Mouse (Mus musculus) CH12.LX (cell line): Measurements from ENCODE around the gene Afap1. TPM values are rescaled to one million over a fixed set of nuclear protein-coding genes. Genes with fewer than 3 reads are reported as not detected.

ENCODE experiments used
- DNase-seq: peaks from one replicate; pipeline ENCODE4 v3.0.0-alpha.2; 2013; ENCODE audit errors: extremely low read depth
- H3K27ac ChIP-seq: 2 replicates; pipeline ENCODE4 v1.5.1; 2012; ENCODE audit warnings: low read depth, mild to moderate bottlenecking, control low read depth, moderate library complexity; ENCODE audit not compliant: insufficient read depth
- H3K27me3 ChIP-seq: replicated peaks from 2 replicates; pipeline ENCODE3; 2012; ENCODE audit warnings: inconsistent platforms
- H3K36me3 ChIP-seq, 2 experiments: replicated peaks in 1 of 2; 2 replicates each; pipeline versions ENCODE3 to v1.6.1; 2012; ENCODE audit warnings: inconsistent platforms in 1 of 2, low read length in 1 of 2, mild to moderate bottlenecking in 1 of 2, mixed read lengths in 1 of 2, moderate library complexity in 1 of 2; ENCODE audit not compliant: control insufficient read depth in 1 of 2, insufficient read depth in 1 of 2
- H3K4me1 ChIP-seq, 2 experiments: 2 replicates each; pipeline ENCODE4 v1.6.1; 2012; ENCODE audit warnings: inconsistent platforms in 1 of 2, moderate library complexity in 1 of 2; ENCODE audit not compliant: insufficient read depth in 2 of 2, control insufficient read depth in 1 of 2
- H3K4me2 ChIP-seq: 2 replicates; pipeline ENCODE4 v1.6.1; 2012; ENCODE audit warnings: low read depth, mild to moderate bottlenecking, control low read depth; ENCODE audit not compliant: poor library complexity, insufficient read depth, severe bottlenecking
- H3K4me3 ChIP-seq, 3 experiments: fragments of 150-350 bp in 1 of 3; sonication (generic) in 1 of 3; replicated peaks in 1 of 3; 2 replicates each; pipeline versions ENCODE3 to v1.5.1; 2011 to 2012; ENCODE audit warnings: low read depth in 2 of 3, low read length in 2 of 3, mild to moderate bottlenecking in 2 of 3, moderate library complexity in 2 of 3, control low read depth in 1 of 3, improper control_type of control experiment in 1 of 3, inconsistent platforms in 1 of 3, mixed read lengths in 1 of 3; ENCODE audit not compliant: poor library complexity in 1 of 3
- H3K79me2 ChIP-seq: replicated peaks from 2 replicates; pipeline ENCODE4 v1.6.1; 2012; ENCODE audit warnings: mild to moderate bottlenecking, moderate library complexity; ENCODE audit not compliant: control insufficient read depth, poor library complexity, insufficient read depth, severe bottlenecking; ENCODE audit errors: extremely low read depth
- H3K9ac ChIP-seq: 2 replicates; pipeline ENCODE4 v1.6.1; 2012; ENCODE audit warnings: low read depth, mild to moderate bottlenecking, control low read depth, moderate library complexity; ENCODE audit not compliant: insufficient read depth
- H3K9me3 ChIP-seq: replicated peaks from 2 replicates; pipeline ENCODE3; 2012; ENCODE audit warnings: low read length, inconsistent platforms, mixed read lengths
- CHD2 ChIP-seq: IDR thresholded peaks from 2 replicates; pipeline ENCODE4 v1.6.1; 2011; ENCODE audit warnings: low read length, improper control_type of control experiment
- CTCF ChIP-seq, 2 experiments: IDR thresholded peaks in 1 of 2; conservative IDR thresholded peaks in 1 of 2; 2 replicates each; pipeline ENCODE4 v1.5.1; 2011 to 2012; ENCODE audit warnings: low read depth in 2 of 2, low read length in 2 of 2, improper control_type of control experiment in 1 of 2, inconsistent platforms in 1 of 2, mild to moderate bottlenecking in 1 of 2, moderate library complexity in 1 of 2
- ELF1 ChIP-seq: IDR thresholded peaks from 2 replicates; pipeline ENCODE4 v1.6.1; 2014; ENCODE audit warnings: low read depth, mild to moderate bottlenecking, inconsistent platforms, low read length, improper control_type of control experiment
- GABPA ChIP-seq: IDR thresholded peaks from 2 replicates; pipeline ENCODE4 v1.6.1; 2012; ENCODE audit warnings: low read depth, low read length, improper control_type of control experiment, inconsistent platforms; ENCODE audit not compliant: insufficient replicate concordance
- IRF4 ChIP-seq: IDR thresholded peaks from 2 replicates; pipeline ENCODE4 v1.6.1; 2014; ENCODE audit warnings: low read depth, mild to moderate bottlenecking, inconsistent platforms, low read length, improper control_type of control experiment
- JUND ChIP-seq: conservative IDR thresholded peaks from 2 replicates; pipeline ENCODE4 v1.6.1; 2011; ENCODE audit warnings: low read depth, low read length, improper control_type of control experiment
- KAT2A ChIP-seq: IDR thresholded peaks from 2 replicates; pipeline ENCODE4 v1.6.1; 2012; ENCODE audit warnings: low read length, improper control_type of control experiment, inconsistent platforms; ENCODE audit not compliant: insufficient replicate concordance
- MAZ ChIP-seq: IDR thresholded peaks from 2 replicates; pipeline ENCODE4 v1.6.1; 2012; ENCODE audit warnings: low read depth, mild to moderate bottlenecking, inconsistent platforms, low read length, improper control_type of control experiment, moderate library complexity
- MXI1 ChIP-seq: IDR thresholded peaks from 2 replicates; pipeline ENCODE4 v1.6.1; 2011; ENCODE audit warnings: mild to moderate bottlenecking, low read depth, low read length, improper control_type of control experiment
- NELFE ChIP-seq: IDR thresholded peaks from 2 replicates; pipeline ENCODE4 v1.6.1; 2011; ENCODE audit warnings: low read depth, low read length, improper control_type of control experiment
- NRF1 ChIP-seq: IDR thresholded peaks from 2 replicates; pipeline ENCODE4 v1.6.1; 2014; ENCODE audit warnings: low read depth, mild to moderate bottlenecking, inconsistent platforms, low read length, improper control_type of control experiment, moderate library complexity
- POLR2A ChIP-seq: IDR thresholded peaks from 2 replicates; pipeline ENCODE4 v1.6.1; 2011; ENCODE audit warnings: low read depth, mild to moderate bottlenecking, improper control_type of control experiment, low read length
- RCOR1 ChIP-seq: conservative IDR thresholded peaks from 2 replicates; pipeline ENCODE4 v1.6.1; 2012; ENCODE audit warnings: low read depth, mild to moderate bottlenecking, inconsistent platforms, low read length, improper control_type of control experiment
- SMC3 ChIP-seq: IDR thresholded peaks from 2 replicates; pipeline ENCODE4 v1.6.1; 2011; ENCODE audit warnings: low read depth, low read length, improper control_type of control experiment
- TCF12 ChIP-seq: IDR thresholded peaks from 2 replicates; pipeline ENCODE4 v1.6.1; 2014; ENCODE audit warnings: low read depth, mild to moderate bottlenecking, inconsistent platforms, low read length, improper control_type of control experiment
- USF2 ChIP-seq: conservative IDR thresholded peaks from 2 replicates; pipeline ENCODE4 v1.6.1; 2011; ENCODE audit warnings: low read depth, low read length, improper control_type of control experiment
- ZKSCAN1 ChIP-seq: IDR thresholded peaks from 2 replicates; pipeline ENCODE4 v1.6.1; 2012; ENCODE audit warnings: low read depth, inconsistent platforms, low read length, improper control_type of control experiment, borderline replicate concordance
- ZNF384 ChIP-seq: IDR thresholded peaks from 2 replicates; pipeline ENCODE4 v1.6.1; 2012; ENCODE audit warnings: low read depth, low read length, improper control_type of control experiment, inconsistent platforms
- dilution Hi-C: fragments of 300-500 bp; cut with MboI; formaldehyde crosslinking; loops from 2 replicates; pipeline ENCODE4 v1.14.3; 2020; ENCODE audit warnings: low sequenced_read_pairs; ENCODE audit not compliant: extremely low pct_unique_long_range_greater_than_20kb, extremely low pct_ligation_motif_present
- in situ Hi-C: fragments of 300-500 bp; cut with MboI; formaldehyde crosslinking; loops from 3 replicates; pipeline ENCODE4 v1.14.3; 2019; ENCODE audit warnings: low sequenced_read_pairs, low pct_ligation_motif_present, low pct_unique_long_range_greater_than_20kb, mixed read lengths
- polyA plus RNA-seq: library from polyadenylated mRNA; unstranded; fragments of >175 nt; gene quantifications from 2 replicates; pipeline ENCODE4 v1.2.1, GENCODE M21; 2012; ENCODE audit warnings: low read depth; ENCODE audit not compliant: insufficient read length
- total RNA-seq, 2 experiments: library from RNA; depleted of rRNA; stranded (reverse); fragments of 300-350 nt in 1 of 2; fragments of >200 nt in 1 of 2; gene quantifications; 2 replicates each; pipeline ENCODE4 v1.2.3; 2012 to 2014

Gene Afap1
- total and polyA plus RNA-seq, 3 experiments: 0.32 to 4.0 (median 0.86) TPM

DNA sequence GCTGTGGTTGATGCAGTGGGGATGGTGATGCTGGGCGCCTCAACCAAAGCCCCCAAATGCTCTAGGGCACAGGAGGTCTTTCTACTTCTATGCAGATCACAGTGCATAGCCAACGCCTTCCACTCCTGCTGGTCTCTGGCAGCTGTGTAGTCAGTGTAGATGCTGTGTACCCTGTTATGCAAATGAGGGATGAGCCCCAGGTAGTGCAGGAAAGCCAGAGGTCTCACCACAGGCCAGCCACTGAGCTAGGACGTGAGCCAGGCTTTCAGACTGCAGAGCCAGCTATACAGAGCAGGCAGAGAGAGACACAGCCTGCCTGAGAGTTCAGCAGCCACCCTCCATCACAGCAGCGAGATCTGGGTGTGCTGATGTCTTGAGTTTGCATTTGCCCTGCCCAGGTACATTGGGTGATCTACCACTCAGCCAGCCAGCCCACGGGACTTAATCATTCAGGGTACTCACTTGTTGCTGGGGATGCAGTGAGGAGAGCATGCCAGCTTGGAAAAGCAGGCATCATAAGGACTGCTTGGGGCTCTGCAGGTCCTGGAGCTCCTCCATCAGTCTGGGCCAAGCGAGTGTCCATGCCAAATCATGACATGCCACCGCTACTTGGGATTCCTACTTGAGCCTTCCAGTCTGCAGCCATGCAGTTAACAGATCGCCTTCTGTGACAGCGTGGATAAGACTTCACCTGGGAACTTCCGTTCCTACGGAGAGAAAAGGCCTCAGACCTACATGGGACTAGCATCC, 97.0 kb downstream of the Afap1 start:
- H3K9me3 ChIP-seq: no peaks in the 10 kb centered on the region
- H3K27ac ChIP-seq: no peak overlapping the region
- peak; percentile 53 for DNase-seq
- no peak overlapping the region for H3K9ac ChIP-seq
- H3K36me3 ChIP-seq: peaks cover under 1 to 8% of the 10 kb centered on the region in 2 experiments
- in situ Hi-C loops: loop anchor here (5.0 kb wide), 1 partner anchor 32 kb away; no protein-coding TSS in a partner anchor
- dilution Hi-C loops: no loop called here
- H3K4me3 ChIP-seq: no peak overlapping the region
- H3K79me2 ChIP-seq: no peaks in the 10 kb centered on the region
- TF ChIP-seq JUND: no peak
- no peak for TF ChIP-seq ZKSCAN1
- TF ChIP-seq NRF1: no peak
- no peak for TF ChIP-seq MXI1
- no peak for TF ChIP-seq NELFE
- no peak for TF ChIP-seq POLR2A
- no peak for TF ChIP-seq CHD2
- no peak for TF ChIP-seq ELF1
- no peak for TF ChIP-seq MAZ
- TF ChIP-seq SMC3: no peak
- no peak for TF ChIP-seq KAT2A
- TF ChIP-seq TCF12: no peak
- H3K4me1 ChIP-seq: peaks cover 6 to 43% of the 10 kb centered on the region in 2 experiments
- H3K4me2 ChIP-seq: no peak overlapping the region
- H3K27me3 ChIP-seq: no peaks in the 10 kb centered on the region

DNA sequence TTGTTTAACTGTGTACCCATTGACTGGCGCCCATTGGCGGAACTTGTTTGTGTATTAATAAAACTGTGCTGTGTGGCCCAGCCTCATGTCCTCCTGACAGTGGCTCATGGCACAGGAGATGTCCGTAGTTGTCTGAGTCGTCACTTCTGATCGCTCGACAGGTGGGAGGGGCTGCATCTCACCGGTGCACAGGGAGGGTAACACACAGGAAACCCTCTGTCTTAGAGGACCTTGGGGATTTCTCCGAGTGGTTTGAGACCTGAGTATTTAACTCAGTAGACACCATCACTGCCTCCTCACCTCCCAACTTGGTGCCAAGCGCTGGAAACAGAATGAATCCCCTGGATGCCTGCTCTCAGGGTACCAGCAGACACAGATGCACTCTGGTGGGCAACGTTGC, 110.7 kb downstream of the Afap1 start:
- no peaks in the 10 kb centered on the region for H3K79me2 ChIP-seq
- H3K36me3 ChIP-seq: peaks cover 0 to 9% of the 10 kb centered on the region in 2 experiments
- TF ChIP-seq CTCF (conservative IDR thresholded peaks at IDR 0.05 in 1 of 2, IDR thresholded peaks at IDR 0.05 in 1 of 2; ENCODE audit: low read depth in 2 of 2, low read length in 2 of 2) (no peak), NELFE (no peak), RCOR1 (no peak), USF2 (no peak), ZKSCAN1 (no peak), MAZ (no peak), IRF4 (no peak), GABPA (no peak), ZNF384 (no peak)
- no peaks in the 10 kb centered on the region for H3K9me3 ChIP-seq
- peaks cover 0 to 4% of the 10 kb centered on the region in 2 experiments; a peak in 1 of 4 replicates for H3K4me1 ChIP-seq
- no peak overlapping the region for H3K4me3 ChIP-seq
- H3K27ac ChIP-seq: no peak overlapping the region
- no peaks in the 10 kb centered on the region for H3K27me3 ChIP-seq
- DNase-seq: no peak
- no peak overlapping the region for H3K4me2 ChIP-seq
- no peak overlapping the region for H3K9ac ChIP-seq
- in situ Hi-C loops (no loop called here), dilution Hi-C loops (no loop called here)
